Mouse (Mus musculus): ENCODE results near the gene Gm28372.

DNA sequence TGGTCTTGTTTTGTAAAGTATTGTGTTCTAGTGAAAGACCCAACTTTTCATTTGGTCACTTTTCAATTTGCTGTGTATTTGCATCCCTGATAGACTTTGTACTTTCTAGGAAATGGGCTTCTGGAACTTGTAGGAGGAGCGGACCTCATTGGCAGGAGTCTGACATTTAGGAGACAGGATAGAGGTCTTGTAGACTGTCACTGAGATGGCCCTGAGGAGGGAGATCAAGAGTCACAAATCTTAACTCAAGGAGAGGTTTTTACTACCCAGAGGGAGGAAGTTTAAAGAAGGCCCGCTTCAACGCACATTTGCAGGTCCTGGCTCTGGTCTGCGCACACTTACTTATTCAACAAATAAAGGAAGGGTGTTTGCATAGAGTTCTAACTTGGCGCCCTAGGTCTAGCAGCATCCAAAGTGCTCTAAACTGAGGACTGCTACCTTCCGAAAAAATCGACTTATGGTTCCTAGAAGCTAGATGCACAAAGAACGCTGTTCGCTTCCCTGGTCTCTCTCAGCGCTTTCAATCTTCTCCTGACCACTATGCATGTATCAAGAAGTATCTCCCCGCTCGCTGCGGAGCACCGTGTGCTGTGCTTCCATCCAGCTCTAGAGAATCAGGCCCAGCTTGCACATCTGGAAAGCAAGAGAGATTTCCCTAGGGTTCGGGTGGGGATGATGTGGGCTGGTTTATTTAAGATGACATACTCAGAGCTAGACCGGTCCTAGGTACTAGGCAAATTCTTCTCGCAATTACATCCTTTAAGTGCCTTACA, 44.2 kb downstream of the Gm28372 start:
- TF ChIP-seq POLR2A (IDR thresholded peaks at IDR 0.05; ENCODE audit: control insufficient read depth, low read depth, low read length) = no peak
- no peak for TF ChIP-seq CTCF (IDR thresholded peaks at IDR 0.05; ENCODE audit: control insufficient read depth, insufficient read depth, insufficient replicate concordance, low read depth, low read length)
